In the genomic region with DNA sequence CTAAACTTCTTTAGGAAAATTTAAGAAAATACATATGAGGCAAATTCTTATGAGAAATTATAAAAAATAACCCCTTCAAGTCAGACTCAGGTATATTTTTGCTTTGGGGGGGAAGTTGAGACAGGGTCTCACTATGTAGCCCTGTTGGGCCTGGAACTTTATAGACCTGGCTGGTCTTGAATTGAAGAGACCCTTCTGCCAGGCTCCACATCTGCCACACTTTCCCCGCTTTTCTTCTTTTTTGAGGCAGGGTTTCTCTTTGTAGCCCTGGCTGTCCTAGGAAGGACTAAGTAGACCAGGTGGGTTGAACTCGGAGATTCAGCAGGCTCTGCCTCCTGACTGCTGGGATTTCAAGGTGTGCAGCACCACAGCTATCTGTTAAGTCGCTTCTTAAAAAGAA, we compare ENCODE assay signal across 34 mouse cellular contexts.
"Had no signal": no experiment of that assay in that cellular context is flagged by ENCODE, and none has a peak within 500 bp of the region (broad histone marks: within the 10 kb centered on the region; RNA-seq: fewer than 3 reads in every experiment).

No protein-coding gene starts in this region.

- H3K4me2 ChIP-seq: heart, embryonic 11.5 days; heart, embryonic 12.5 days; heart, embryonic 13.5 days; heart, embryonic 15.5 days; hindbrain, embryonic 12.5 days; hindbrain, embryonic 13.5 days; hindbrain, embryonic 14.5 days; hindbrain, embryonic 15.5 days; intestine, embryonic 15.5 days; kidney, embryonic 15.5 days had no signal

- H3K9ac ChIP-seq: heart, embryonic 13.5 days; heart, embryonic 15.5 days; hindbrain, embryonic 12.5 days; hindbrain, embryonic 13.5 days; hindbrain, embryonic 14.5 days; hindbrain, embryonic 15.5 days; intestine, embryonic 15.5 days; kidney, embryonic 15.5 days had no signal

- H3K27ac ChIP-seq: heart, embryonic 10.5 days; heart, embryonic 13.5 days; heart, embryonic 15.5 days; hindbrain, embryonic 10.5 days; hindbrain, embryonic 12.5 days; hindbrain, embryonic 13.5 days; hindbrain, embryonic 14.5 days; hindbrain, embryonic 15.5 days; hindbrain, postnatal 0 days; intestine, embryonic 15.5 days; kidney, embryonic 15.5 days; kidney, postnatal 0 days; layer of hippocampus, adult 2 months; left cerebral cortex, adult 2 months had no signal

- H3K27me3 ChIP-seq: heart, embryonic 12.5 days; heart, embryonic 13.5 days; heart, embryonic 15.5 days; hindbrain, embryonic 12.5 days; hindbrain, embryonic 13.5 days; hindbrain, embryonic 15.5 days; intestine, embryonic 15.5 days; kidney, embryonic 15.5 days had no signal

- ATAC-seq: hindbrain, embryonic 16.5 days; hindbrain, postnatal 0 days; inflammation-experienced regulatory T-cells, adult 6 months; intestine, embryonic 15.5 days; intestine, embryonic 16.5 days had no signal

- H3K4me3 ChIP-seq: heart, embryonic 10.5 days; heart, embryonic 12.5 days; heart, embryonic 13.5 days; heart, embryonic 15.5 days; hindbrain, embryonic 10.5 days; hindbrain, embryonic 12.5 days; hindbrain, embryonic 13.5 days; hindbrain, embryonic 15.5 days; intestine, embryonic 15.5 days; kidney, embryonic 15.5 days; layer of hippocampus, adult 2 months; left cerebral cortex, adult 2 months had no signal

- DNase-seq: heart, postnatal 14 days; heart, postnatal 36 days; heart, postnatal 4 days; kidney, adult 11 months; kidney, adult 18-20 months; kidney, adult 2 months; kidney, adult 8-10 months; kidney, adult 9 months; kidney, postnatal 10 days; kidney, postnatal 14 days; kidney, postnatal 25 days; kidney, postnatal 36 days; kidney, postnatal 4 days; layer of hippocampus, adult 9-11 months; layer of hippocampus, postnatal 36 days had no signal

- H3K9me3 ChIP-seq: heart, embryonic 10.5 days; heart, embryonic 12.5 days; heart, embryonic 13.5 days; heart, embryonic 15.5 days; hindbrain, embryonic 10.5 days; hindbrain, embryonic 12.5 days; hindbrain, embryonic 13.5 days; hindbrain, embryonic 15.5 days; intestine, embryonic 15.5 days; kidney, embryonic 15.5 days had no signal
